Mouse (Mus musculus) spleen, adult 2 months (tissue): ENCODE results near the gene Grik2.

ENCODE experiments used
- CTCF ChIP-seq: fragments of 200-500 bp; IDR thresholded peaks from 2 replicates; pipeline ENCODE4 v1.5.1; 2011; ENCODE audit warnings: mild to moderate bottlenecking, inconsistent platforms; ENCODE audit not compliant: insufficient read depth, insufficient read length, insufficient replicate concordance; ENCODE audit errors: extremely low read depth
- POLR2A ChIP-seq: fragments of 200-500 bp; IDR thresholded peaks from 2 replicates; pipeline ENCODE4 v1.6.1; 2011; ENCODE audit warnings: low read depth, low read length, inconsistent platforms

DNA sequence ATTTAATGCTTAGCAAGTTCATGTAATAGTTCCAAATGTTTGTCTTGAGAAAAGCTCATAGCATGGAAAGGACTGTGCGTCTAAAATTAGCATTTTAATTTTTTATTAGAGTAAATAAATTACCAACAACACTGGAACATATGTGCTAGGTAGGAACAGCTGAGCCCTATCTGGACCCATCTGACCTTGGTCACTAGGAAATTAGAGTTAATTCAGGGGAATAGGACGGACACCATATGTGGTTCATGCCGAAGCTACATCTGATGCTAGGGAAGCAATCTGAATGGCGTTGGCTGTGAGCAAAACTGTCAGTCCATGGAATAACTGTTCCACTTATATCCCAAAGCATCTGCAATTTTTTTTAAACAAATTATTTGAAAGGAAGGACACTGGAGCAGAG is 638.9 kb downstream of the Grik2 start:
- TF ChIP-seq CTCF (no peak), POLR2A (no peak)
